Mouse (Mus musculus) lung, embryonic 14.5 days (tissue): ENCODE measurements around the gene Rfx8. TPM values are rescaled to one million over a fixed set of nuclear protein-coding genes. Genes with fewer than 3 reads are reported as not detected.

Source experiments
- ATAC-seq: fragments of 200-750 bp; cut with Nextera tagmentation; 2 replicates; pipeline ENCODE4 v1.8.0; 2017; ENCODE audit warnings: mild to moderate bottlenecking, moderate TSS enrichment, moderate library complexity; ENCODE audit not compliant: insufficient read depth
- DNase-seq: peaks from one replicate; pipeline ENCODE4 v3.0.0-alpha.2; 2015
- H3K27ac ChIP-seq: fragments of 300-500 bp; sonication (generic); 2 replicates; pipeline ENCODE4 v1.5.1; 2014; ENCODE audit warnings: low read depth, mild to moderate bottlenecking, moderate library complexity
- H3K27me3 ChIP-seq: fragments of 300-500 bp; sonication (generic); 2 replicates; pipeline ENCODE4 v1.6.1; 2014; ENCODE audit warnings: low read length, control low read depth; ENCODE audit not compliant: insufficient read depth
- H3K36me3 ChIP-seq: fragments of 300-500 bp; sonication (generic); 2 replicates; pipeline ENCODE4 v1.6.1; 2014; ENCODE audit warnings: control low read depth; ENCODE audit not compliant: insufficient read depth
- H3K4me1 ChIP-seq: fragments of 300-500 bp; sonication (generic); 2 replicates; pipeline ENCODE4 v1.6.1; 2014; ENCODE audit warnings: antibody characterized with exemption, control low read depth; ENCODE audit not compliant: insufficient read depth
- H3K4me2 ChIP-seq: fragments of 300-500 bp; sonication (generic); 2 replicates; pipeline ENCODE4 v1.6.1; 2014; ENCODE audit warnings: mild to moderate bottlenecking
- H3K4me3 ChIP-seq: fragments of 300-500 bp; sonication (generic); 2 replicates; pipeline ENCODE4 v1.5.1; 2014; ENCODE audit warnings: low read depth, low read length
- H3K9ac ChIP-seq: fragments of 300-500 bp; sonication (generic); 2 replicates; pipeline ENCODE4 v1.6.1; 2014
- H3K9me3 ChIP-seq: fragments of 300-500 bp; sonication (generic); 2 replicates; pipeline ENCODE4 v1.6.1; 2016; ENCODE audit warnings: low read depth, low read length, control low read depth
- CTCF ChIP-seq: IDR thresholded peaks from 2 replicates; pipeline ENCODE4 v1.5.1; 2016; ENCODE audit warnings: antibody characterized with exemption, low read depth
- WGBS: fragments of 180-500 bp; shearing (Covaris S2); extraction: QIAGEN DNeasy Blood & Tissue Kit; methylation state at CpG from one replicate; pipeline ENCODE4 v1.1.7; 2014; 5-methylcytosine and 5-hydroxymethylcytosine counted together
- polyA plus RNA-seq: library from polyadenylated mRNA; unstranded; fragments of >200 nt; fragmentation: Nextera tagmentation; extraction: Ambion mirVana; gene quantifications from 2 replicates; pipeline ENCODE4 v1.2.1, GENCODE M21; 2014

Rfx8 gene
- polyA plus RNA-seq, 1 experiment from 2014 or later: 0.24 TPM

DNA sequence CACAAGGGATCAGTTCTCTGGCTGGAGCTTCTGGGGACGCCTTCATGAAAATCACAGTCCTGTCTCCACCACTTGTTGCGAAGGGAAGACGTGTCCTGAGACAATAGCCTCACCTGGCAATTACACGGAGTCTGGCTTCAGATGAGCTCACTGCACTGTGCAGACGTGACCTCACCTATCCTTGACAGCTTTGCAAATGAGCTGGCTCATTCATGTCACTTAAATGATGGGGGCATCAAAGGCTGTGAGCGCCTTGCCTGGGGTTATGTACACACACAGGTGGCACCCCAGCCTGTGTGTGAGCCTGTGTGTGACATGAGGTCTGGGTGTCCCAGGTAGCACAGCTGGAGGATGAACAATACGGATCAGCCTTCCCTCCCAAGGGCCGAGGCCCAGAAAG lies 41.9 kb downstream of the Rfx8 start:
- Histone ChIP-seq H3K4me2 (no peak overlapping the region), H3K4me3 (no peak overlapping the region), H3K4me1 (no peaks in the 10 kb centered on the region), H3K36me3 (no peaks in the 10 kb centered on the region), H3K9ac (no peak overlapping the region), H3K27ac (no peak overlapping the region), H3K9me3 (no peaks in the 10 kb centered on the region), H3K27me3 (no peaks in the 10 kb centered on the region)
- no peak for TF ChIP-seq CTCF
- no peak for DNase-seq
- 47% methylated on average over 8 of the region's 8 CpGs for WGBS
- ATAC-seq: no peak

DNA sequence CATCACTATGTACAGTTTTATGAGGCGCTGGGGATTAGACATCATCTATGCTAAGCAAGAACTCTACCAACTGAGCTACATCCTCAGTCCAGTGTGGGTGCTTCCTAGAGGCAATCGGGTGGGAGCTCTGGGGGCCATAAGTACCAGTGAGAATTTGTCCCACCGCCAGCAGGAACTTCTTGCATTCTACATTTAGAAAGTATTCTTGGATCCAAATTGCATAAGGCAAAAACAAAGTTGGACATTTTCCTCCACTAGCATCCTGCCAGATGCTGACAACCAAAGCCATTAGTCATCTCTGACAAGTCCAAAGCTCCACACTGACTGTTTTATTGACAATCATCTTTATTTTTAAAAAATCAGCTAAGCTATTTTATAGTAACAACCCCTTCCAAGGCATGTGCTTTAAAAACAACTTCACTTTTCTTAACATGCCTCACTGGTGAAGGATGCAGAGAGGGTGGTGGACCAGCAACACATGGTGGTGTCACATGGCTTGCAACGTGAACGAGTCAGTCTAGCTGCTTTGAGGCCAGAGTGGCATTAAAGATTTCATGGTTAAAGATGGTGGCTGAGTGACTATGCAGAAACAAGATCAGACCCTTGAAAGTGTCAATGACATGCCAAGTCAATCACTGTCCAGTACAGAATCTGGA lies 44.4 kb downstream of the Rfx8 start:
- H3K9me3 ChIP-seq: no peaks in the 10 kb centered on the region
- no peak for ATAC-seq

DNA sequence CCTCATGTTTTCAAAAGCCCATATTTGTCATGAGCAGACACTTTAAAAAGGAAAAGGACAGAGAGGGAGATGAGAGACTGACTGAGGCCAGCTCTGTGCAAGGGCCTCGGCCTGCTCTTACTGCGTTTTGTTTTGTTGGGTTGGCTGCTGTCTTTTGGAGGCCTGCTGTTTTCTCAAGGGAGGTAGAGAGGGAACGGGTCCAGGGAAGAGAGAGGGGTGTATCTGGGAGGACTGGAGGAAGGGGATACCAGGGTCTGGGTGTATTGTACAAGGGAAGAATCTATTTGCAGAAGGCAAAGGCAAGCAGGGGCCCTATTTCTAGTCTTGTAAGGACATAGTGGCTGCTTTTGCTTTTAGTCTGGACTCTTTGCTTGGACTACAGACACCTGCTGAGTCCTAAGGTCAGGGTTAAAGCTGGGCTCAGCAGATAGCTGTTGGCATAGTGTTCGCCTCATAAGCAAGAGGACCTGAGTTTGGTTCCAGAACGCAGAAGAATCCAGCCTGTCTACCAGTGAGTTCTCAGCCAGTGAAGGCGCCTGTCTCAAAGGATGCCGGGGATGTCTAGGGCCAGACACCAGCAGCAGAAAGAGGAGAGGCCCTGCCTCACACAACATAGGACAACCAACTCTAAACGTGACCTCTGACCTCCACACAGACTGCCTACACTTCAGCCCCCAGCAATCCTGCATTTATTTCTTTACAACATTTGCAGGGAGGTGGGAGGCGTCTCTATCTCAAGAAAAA lies 48.3 kb downstream of the Rfx8 start:
- H3K27ac ChIP-seq: no peak overlapping the region
- TF ChIP-seq CTCF: no peak
- no peak overlapping the region for H3K4me3 ChIP-seq
- DNase-seq: no peak
- 76% methylated on average over 9 of the region's 9 CpGs for WGBS
- ATAC-seq: no peak
- H3K9me3 ChIP-seq: no peaks in the 10 kb centered on the region
- no peaks in the 10 kb centered on the region for H3K36me3 ChIP-seq
- H3K4me1 ChIP-seq: no peaks in the 10 kb centered on the region
- no peaks in the 10 kb centered on the region for H3K27me3 ChIP-seq
- no peak overlapping the region for H3K9ac ChIP-seq
- no peak overlapping the region for H3K4me2 ChIP-seq

More for the DNA sequence above, 44.4 kb downstream of the Rfx8 start:
- WGBS: 74% methylated on average over 5 of the region's 5 CpGs
- no peak for TF ChIP-seq CTCF
- H3K4me3 ChIP-seq: no peak overlapping the region
- H3K4me1 ChIP-seq: no peaks in the 10 kb centered on the region
- H3K36me3 ChIP-seq: no peaks in the 10 kb centered on the region
- no peaks in the 10 kb centered on the region for H3K27me3 ChIP-seq
- no peak overlapping the region for H3K9ac ChIP-seq
- no peak overlapping the region for H3K4me2 ChIP-seq
- no peak overlapping the region for H3K27ac ChIP-seq
- DNase-seq: no peak

DNA sequence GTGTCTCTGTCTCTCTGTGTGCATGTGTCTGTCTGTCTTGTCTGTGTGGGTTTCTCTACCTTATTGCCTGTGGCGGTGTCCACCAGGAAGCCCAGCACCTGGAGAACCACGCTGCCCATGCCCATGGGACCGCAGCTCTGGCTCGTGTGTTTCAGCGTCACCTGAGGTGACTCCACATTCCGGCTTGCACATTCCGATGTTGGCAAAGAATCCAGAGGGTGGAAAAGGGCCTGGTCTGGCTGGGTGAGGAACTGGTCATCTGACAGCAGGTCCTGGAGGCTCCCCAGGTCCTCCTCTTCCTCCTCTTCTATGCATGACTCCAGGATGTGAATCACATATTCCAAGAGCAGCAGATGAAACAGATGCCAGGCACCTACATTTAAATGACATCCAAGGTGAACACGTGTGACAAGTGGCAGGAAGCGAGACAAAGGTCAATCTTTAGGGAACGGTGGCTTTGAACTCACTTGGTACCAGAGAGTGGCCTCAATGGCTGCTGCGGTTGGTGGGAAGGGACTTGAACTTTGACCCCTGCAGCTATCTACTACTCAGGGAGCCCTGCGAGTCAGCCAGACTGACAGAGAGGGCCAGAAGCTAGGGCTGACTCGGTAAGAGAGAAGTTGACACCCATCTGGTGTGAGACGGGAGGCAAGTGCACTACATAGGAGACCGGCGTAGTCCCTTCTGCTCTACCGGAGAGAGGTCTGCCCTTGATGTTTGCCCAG lies 50.4 kb downstream of the Rfx8 start:
- TF ChIP-seq CTCF: no peak
- no peak overlapping the region for H3K4me3 ChIP-seq
- H3K4me1 ChIP-seq: no peaks in the 10 kb centered on the region
- no peak for DNase-seq
- H3K9me3 ChIP-seq: no peaks in the 10 kb centered on the region
- 77% methylated on average over 17 of the region's 17 CpGs for WGBS
- H3K9ac ChIP-seq: no peak overlapping the region
- no peak overlapping the region for H3K4me2 ChIP-seq
- no peak for ATAC-seq
- H3K27me3 ChIP-seq: no peaks in the 10 kb centered on the region
- H3K36me3 ChIP-seq: no peaks in the 10 kb centered on the region
- H3K27ac ChIP-seq: no peak overlapping the region

DNA sequence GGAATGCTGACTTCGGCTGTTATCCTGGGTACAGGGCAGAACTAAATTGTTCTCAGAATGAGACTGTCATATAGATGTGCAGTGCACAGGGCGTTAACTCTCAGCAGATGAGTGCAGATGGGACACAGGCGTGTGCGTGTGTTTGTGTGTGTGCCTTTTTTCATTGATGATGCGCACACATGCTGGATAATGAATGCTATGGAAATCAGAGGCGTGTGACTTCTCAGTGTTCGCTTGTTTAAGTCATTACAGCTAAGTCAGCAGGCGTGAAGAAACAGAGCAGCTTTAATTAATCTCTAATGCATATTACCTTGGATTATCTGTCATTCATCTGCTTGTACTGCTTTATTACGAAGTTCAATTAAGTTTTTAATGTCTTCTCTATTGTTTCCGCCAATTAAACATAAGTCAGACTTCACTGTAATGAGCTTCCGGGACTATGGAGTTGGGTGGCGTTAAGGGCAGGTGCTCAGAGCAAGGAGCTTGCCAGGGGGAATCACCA lies 54.0 kb downstream of the Rfx8 start:
- H3K4me1 ChIP-seq: no peaks in the 10 kb centered on the region
- H3K27ac ChIP-seq: no peak overlapping the region
- DNase-seq (no peak), ATAC-seq (no peak)
- 82% methylated on average over 12 of the region's 12 CpGs for WGBS
- H3K9me3 ChIP-seq: no peaks in the 10 kb centered on the region
- H3K36me3 ChIP-seq: no peaks in the 10 kb centered on the region
- H3K4me3 ChIP-seq: no peak overlapping the region
- H3K27me3 ChIP-seq: no peaks in the 10 kb centered on the region
- no peak for TF ChIP-seq CTCF
- no peak overlapping the region for H3K4me2 ChIP-seq
- no peak overlapping the region for H3K9ac ChIP-seq

DNA sequence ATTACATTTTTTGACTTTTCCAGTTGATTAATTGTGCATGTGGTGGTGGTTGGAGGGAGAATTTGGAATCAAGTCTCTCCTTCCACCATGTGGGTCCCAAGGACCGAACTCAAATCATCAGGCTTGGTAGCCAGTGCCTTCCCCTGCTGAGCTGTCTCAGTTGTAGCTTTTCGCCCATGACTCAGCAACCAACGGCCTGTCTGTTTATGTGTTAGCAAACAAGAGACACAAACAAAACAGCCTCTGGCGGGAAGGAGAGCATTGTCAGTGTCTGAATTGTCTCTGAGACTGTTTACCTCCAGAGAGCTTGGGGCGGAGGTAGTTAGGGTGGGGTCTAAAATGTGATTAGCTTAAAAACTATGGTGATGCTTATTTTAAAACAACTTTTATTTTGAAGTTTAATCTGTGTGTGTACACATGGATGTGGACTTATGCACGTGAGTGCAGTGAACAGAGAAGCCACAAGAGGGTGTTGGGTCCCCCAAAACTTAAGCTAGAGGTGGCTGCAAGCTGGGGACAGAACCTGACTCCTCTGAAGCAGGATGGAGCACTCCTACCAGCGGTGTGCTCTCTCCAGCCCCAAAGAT lies 56.7 kb downstream of the Rfx8 start:
- H3K4me2 ChIP-seq: no peak overlapping the region
- no peak overlapping the region for H3K9ac ChIP-seq
- H3K27me3 ChIP-seq: no peaks in the 10 kb centered on the region
- no peak for TF ChIP-seq CTCF
- no peak overlapping the region for H3K27ac ChIP-seq
- H3K4me1 ChIP-seq: no peaks in the 10 kb centered on the region
- WGBS: 77% methylated on average over 7 of the region's 7 CpGs
- no peak for ATAC-seq
- no peak overlapping the region for H3K4me3 ChIP-seq
- no peak for DNase-seq
- no peaks in the 10 kb centered on the region for H3K9me3 ChIP-seq
- H3K36me3 ChIP-seq: no peaks in the 10 kb centered on the region

DNA sequence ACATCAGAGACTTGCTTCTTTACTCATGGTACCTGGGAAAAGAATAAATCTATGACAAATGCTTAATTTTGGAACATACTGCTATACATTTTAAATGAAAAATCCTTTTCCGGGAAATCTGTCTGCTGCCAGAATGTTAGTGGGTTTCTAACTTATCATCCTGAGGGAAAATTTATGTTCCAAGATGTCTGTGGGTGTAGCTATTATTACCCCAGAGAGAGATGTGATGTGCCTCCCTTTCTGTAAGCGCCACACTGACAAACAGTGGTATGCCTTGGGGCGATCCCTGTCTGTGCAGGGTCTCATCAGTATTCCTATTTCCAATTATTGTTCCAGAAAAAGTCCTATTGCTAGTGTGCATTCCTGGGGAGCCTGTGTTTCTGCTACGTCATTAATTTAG lies 57.7 kb downstream of the Rfx8 start:
- no peak overlapping the region for H3K27ac ChIP-seq
- H3K4me3 ChIP-seq: no peak overlapping the region
- no peak overlapping the region for H3K9ac ChIP-seq
- no peaks in the 10 kb centered on the region for H3K36me3 ChIP-seq
- ATAC-seq (no peak), DNase-seq (no peak)
- H3K4me2 ChIP-seq: no peak overlapping the region
- H3K9me3 ChIP-seq: no peaks in the 10 kb centered on the region
- TF ChIP-seq CTCF: no peak
- H3K27me3 ChIP-seq: no peaks in the 10 kb centered on the region
- 83% methylated on average over 4 of the region's 4 CpGs for WGBS
- H3K4me1 ChIP-seq: no peaks in the 10 kb centered on the region
